Mouse (Mus musculus): Measurements from ENCODE around the gene Sfrp4.
A peak's percentile ranks its signal among the peaks of the same experiment; 100 is the strongest.
"Not testable (repeated sequence)": the region's sequence is repeated elsewhere in the genome, so short reads cannot be mapped to it uniquely, and the experiment has no call there.

The Sfrp4 gene

GRCm38 (mm10) chr13:19622573-19623227, at the start of gene Sfrp4:
Gene Sfrp4 (plus strand): TSS chr13:19623104.
- peak; percentile 54 to 85 for DNase-seq (ENCODE audit: inconsistent age in 2 of 2, low spot score in 1 of 2)

GRCm38 (mm10) chr13:19574723-19575122, 48.2 kb upstream of the Sfrp4 start:
- DNase-seq (ENCODE audit: inconsistent age in 2 of 2, low spot score in 1 of 2), result not testable (repeated sequence)

- no peak for DNase-seq (ENCODE audit: inconsistent age in 2 of 2, low spot score in 1 of 2)
Observed at GRCm38 (mm10) chr13:19575947-19576346, 47.0 kb upstream of the Sfrp4 start.

GRCm38 (mm10) chr13:19590996-19591759, 31.7 kb upstream of the Sfrp4 start:
- peak; percentile 39 to 58 for DNase-seq (ENCODE audit: inconsistent age in 2 of 2, low spot score in 1 of 2)

GRCm38 (mm10) chr13:19595141-19595540, 27.8 kb upstream of the Sfrp4 start:
- peak in 1 of 2 experiments; percentile 29 for DNase-seq (ENCODE audit: inconsistent age in 2 of 2, low spot score in 1 of 2)

- peak; percentile 17 to 67 for DNase-seq (ENCODE audit: inconsistent age in 2 of 2, low spot score in 1 of 2)
Observed at GRCm38 (mm10) chr13:19599242-19599641, 23.7 kb upstream of the Sfrp4 start.

GRCm38 (mm10) chr13:19602531-19602930, 20.4 kb upstream of the Sfrp4 start:
- no peak for DNase-seq (ENCODE audit: inconsistent age in 2 of 2, low spot score in 1 of 2)

GRCm38 (mm10) chr13:19603719-19604118, 19.2 kb upstream of the Sfrp4 start:
- DNase-seq (ENCODE audit: inconsistent age in 2 of 2, low spot score in 1 of 2), result no peak

GRCm38 (mm10) chr13:19604916-19605315, 18.0 kb upstream of the Sfrp4 start:
- no peak for DNase-seq (ENCODE audit: inconsistent age in 2 of 2, low spot score in 1 of 2)

- no peak for DNase-seq (ENCODE audit: inconsistent age in 2 of 2, low spot score in 1 of 2)
Observed at GRCm38 (mm10) chr13:19608120-19608519, 14.8 kb upstream of the Sfrp4 start.

- DNase-seq (ENCODE audit: inconsistent age in 2 of 2, low spot score in 1 of 2), result peak in 1 of 2 experiments; percentile 52
Observed at GRCm38 (mm10) chr13:19612348-19612747, 10.6 kb upstream of the Sfrp4 start.

- DNase-seq (ENCODE audit: inconsistent age in 2 of 2, low spot score in 1 of 2), result no peak
Observed at GRCm38 (mm10) chr13:19612963-19613362, 9.9 kb upstream of the Sfrp4 start.

GRCm38 (mm10) chr13:19613426-19613825, 9.5 kb upstream of the Sfrp4 start:
- no peak for DNase-seq (ENCODE audit: inconsistent age in 2 of 2, low spot score in 1 of 2)

- no peak for DNase-seq (ENCODE audit: inconsistent age in 2 of 2, low spot score in 1 of 2)
Observed at GRCm38 (mm10) chr13:19614311-19614710, 8.6 kb upstream of the Sfrp4 start.

GRCm38 (mm10) chr13:19618081-19618480, 4.8 kb upstream of the Sfrp4 start:
- DNase-seq (ENCODE audit: inconsistent age in 2 of 2, low spot score in 1 of 2), result no peak

- DNase-seq (ENCODE audit: inconsistent age in 2 of 2, low spot score in 1 of 2), result no peak
Observed at GRCm38 (mm10) chr13:19618841-19619215, 4.1 kb upstream of the Sfrp4 start.

- DNase-seq (ENCODE audit: inconsistent age in 2 of 2, low spot score in 1 of 2), result peak; percentile 66 to 89
Observed at GRCm38 (mm10) chr13:19619216-19619927, 3.5 kb upstream of the Sfrp4 start, which contains the start of gene Epdr1. Gene Epdr1 (minus strand): TSS chr13:19619927.

GRCm38 (mm10) chr13:19623228-19623905, 463 bp downstream of the Sfrp4 start:
- no peak for DNase-seq (ENCODE audit: inconsistent age in 2 of 2, low spot score in 1 of 2)

- DNase-seq (ENCODE audit: inconsistent age in 2 of 2, low spot score in 1 of 2), result no peak
Observed at GRCm38 (mm10) chr13:19624632-19625320, 1.9 kb downstream of the Sfrp4 start.

GRCm38 (mm10) chr13:19626473-19626872, 3.6 kb downstream of the Sfrp4 start:
- DNase-seq (ENCODE audit: inconsistent age in 2 of 2, low spot score in 1 of 2), result no peak
